9 mouse cellular contexts compared by ENCODE assay signal in genomic region chr12:31271361-31272011, GRCm38 (mm10). TPM values are rescaled to one million over a fixed set of nuclear protein-coding genes. Genes with fewer than 3 reads are reported as not detected.
DNase-seq lines count a peak whose midpoint lies in the region; ATAC-seq lines count a peak whose summit lies in the region.
"Had no signal": no experiment of that assay in that cellular context is flagged by ENCODE, and none has a peak within 500 bp of the region (broad histone marks: within the 10 kb centered on the region; RNA-seq: fewer than 3 reads in every experiment).

No protein-coding gene starts in this region.

- H3K4me3 ChIP-seq in forebrain, embryonic 10.5 days, result no peak overlapping the region
- no peak overlapping the region for H3K4me3 ChIP-seq in forebrain, embryonic 12.5 days (replicated peaks)
- H3K4me3 ChIP-seq in heart, embryonic 15.5 days, result peak overlapping the region; percentile 16; the same call in 1 of the 2 replicates
- no peak overlapping the region for H3K4me3 ChIP-seq in limb, embryonic 15.5 days

- peaks cover 27% of the 10 kb centered on the region for H3K27me3 ChIP-seq in forebrain, embryonic 10.5 days (ENCODE audit: poor library complexity, severe bottlenecking)
- peaks cover 16% of the 10 kb centered on the region for H3K27me3 ChIP-seq in forebrain, embryonic 12.5 days
- H3K27me3 ChIP-seq in heart, embryonic 15.5 days, result no peaks in the 10 kb centered on the region
- no peaks in the 10 kb centered on the region for H3K27me3 ChIP-seq in limb, embryonic 15.5 days

- no peak overlapping the region for H3K9ac ChIP-seq in forebrain, embryonic 12.5 days
- no peak overlapping the region for H3K9ac ChIP-seq in heart, embryonic 15.5 days
- no peak overlapping the region for H3K9ac ChIP-seq in limb, embryonic 15.5 days

- no peak overlapping the region for H3K27ac ChIP-seq in forebrain, embryonic 10.5 days
- no peak overlapping the region for H3K27ac ChIP-seq in forebrain, embryonic 12.5 days
- peak overlapping the region; percentile 84 for H3K27ac ChIP-seq in heart, embryonic 15.5 days
- H3K27ac ChIP-seq in limb, embryonic 15.5 days, result peak overlapping the region; percentile 66

- ATAC-seq in forebrain, embryonic 12.5 days (ENCODE audit: low FRiP score), result no peak
- ATAC-seq in heart, embryonic 15.5 days (replicated peaks; ENCODE audit: insufficient number of reproducible peaks, insufficient read depth, low FRiP score, low read depth), result peak; percentile 56
- 0 out of 2 replicates have a peak, but pooled peaks have one; percentile 37 for ATAC-seq in limb, embryonic 15.5 days (ENCODE audit: insufficient number of reproducible peaks, low FRiP score, low TSS enrichment, low read depth)

- WGBS in forebrain, embryonic 10.5 days, result 57% methylated on average over 16 of the region's 16 CpGs
- WGBS in forebrain, embryonic 12.5 days, result 58% methylated on average over 16 of the region's 16 CpGs
- 11% methylated on average over 16 of the region's 16 CpGs for WGBS in heart, embryonic 15.5 days
- 23% methylated on average over 16 of the region's 16 CpGs for WGBS in limb, embryonic 15.5 days

- H3K4me2 ChIP-seq in forebrain, embryonic 12.5 days, result no peak overlapping the region
- H3K4me2 ChIP-seq in heart, embryonic 15.5 days, result peak overlapping the region; percentile 47
- H3K4me2 ChIP-seq in limb, embryonic 15.5 days, result peak overlapping the region; percentile 17

- H3K36me3 ChIP-seq in forebrain, embryonic 10.5 days (replicated peaks), result peaks cover 34% of the 10 kb centered on the region
- H3K36me3 ChIP-seq in forebrain, embryonic 12.5 days (replicated peaks), result no peaks in the 10 kb centered on the region
- H3K36me3 ChIP-seq in heart, embryonic 15.5 days, result peaks cover 53% of the 10 kb centered on the region
- peaks cover 43% of the 10 kb centered on the region for H3K36me3 ChIP-seq in limb, embryonic 15.5 days

- DNase-seq in forebrain, embryonic 10.5 days (ENCODE audit: extremely low spot score, low spot score), result peak; percentile 25
- DNase-seq in adrenal gland, postnatal 14 days, result peak; percentile 79
- no peak for DNase-seq in thymus, postnatal 14 days
- no peak for DNase-seq in spleen, postnatal 14 days (ENCODE audit: low spot score in 2 of 2)
- no peak for DNase-seq in left cerebral cortex, adult 11 months (ENCODE audit: low spot score)

- H3K4me1 ChIP-seq in forebrain, embryonic 10.5 days, result peaks cover 34% of the 10 kb centered on the region
- peaks cover 10% of the 10 kb centered on the region for H3K4me1 ChIP-seq in forebrain, embryonic 12.5 days
- peaks cover 71% of the 10 kb centered on the region for H3K4me1 ChIP-seq in heart, embryonic 15.5 days (replicated peaks)
- H3K4me1 ChIP-seq in limb, embryonic 15.5 days, result peaks cover 44% of the 10 kb centered on the region

- H3K9me3 ChIP-seq in forebrain, embryonic 10.5 days, result no peaks in the 10 kb centered on the region
- no peaks in the 10 kb centered on the region for H3K9me3 ChIP-seq in forebrain, embryonic 12.5 days
- no peaks in the 10 kb centered on the region for H3K9me3 ChIP-seq in heart, embryonic 15.5 days (replicated peaks)
- no peaks in the 10 kb centered on the region for H3K9me3 ChIP-seq in limb, embryonic 15.5 days

RNA-seq across cellular contexts. Expression of gene Lamb1, which starts 6.5 kb away (rescaled TPM):
- 22.6 and 23.1 TPM in 2 replicates for polyA plus RNA-seq in forebrain, embryonic 10.5 days (2016; fragmentation: Nextera tagmentation; extraction: Ambion mirVana)
- 25.7 and 26.1 TPM in 2 replicates for polyA plus RNA-seq in forebrain, embryonic 12.5 days (2016; fragmentation: Nextera tagmentation; extraction: Ambion mirVana)
- total RNA-seq in adrenal gland, postnatal 14 days (2021), result 174 and 193 TPM in 2 replicates
- polyA plus RNA-seq in heart, embryonic 15.5 days (2015; fragmentation: Nextera tagmentation; extraction: Ambion mirVana), result 90.9 and 99.5 TPM in 2 replicates
- polyA plus RNA-seq in limb, embryonic 15.5 days (2015; fragmentation: Nextera tagmentation; extraction: Ambion mirVana), result 68.1 and 71.0 TPM in 2 replicates

RNA-seq across cellular contexts. Expression of gene Gm6993, which starts 30.9 kb away (rescaled TPM):
- polyA plus RNA-seq in forebrain, embryonic 10.5 days (2016; fragmentation: Nextera tagmentation; extraction: Ambion mirVana), result not detected in 2 replicates
- not detected in 2 replicates for polyA plus RNA-seq in forebrain, embryonic 12.5 days (2016; fragmentation: Nextera tagmentation; extraction: Ambion mirVana)
- not detected in 2 replicates for total RNA-seq in adrenal gland, postnatal 14 days (2021)
- not detected in 2 replicates for polyA plus RNA-seq in heart, embryonic 15.5 days (2015; fragmentation: Nextera tagmentation; extraction: Ambion mirVana)
- polyA plus RNA-seq in limb, embryonic 15.5 days (2015; fragmentation: Nextera tagmentation; extraction: Ambion mirVana), result not detected in 2 replicates
- polyA plus RNA-seq: spleen, adult 2 months had no signal

Comparison
In these comparisons a context has a peak if more than half of its experiments do, and no peak if none do; other contexts are left out.
1. DNase-seq: peak in forebrain, embryonic 10.5 days (single experiment) and adrenal gland, postnatal 14 days (single experiment); none in thymus, postnatal 14 days (single experiment), spleen, postnatal 14 days (0 of 2) and left cerebral cortex, adult 11 months (single experiment).
2. H3K27ac ChIP-seq: peak in heart, embryonic 15.5 days (single experiment) and limb, embryonic 15.5 days (single experiment); none in forebrain, embryonic 10.5 days (single experiment) and forebrain, embryonic 12.5 days (single experiment).